Mouse (Mus musculus): ENCODE data around the gene Chst4. TPM values are rescaled to one million over a fixed set of nuclear protein-coding genes. Genes with fewer than 3 reads are reported as not detected.
A peak's percentile ranks its signal among the peaks of the same experiment; 100 is the strongest.

Gene Chst4
- not detected in 2 replicates for polyA plus RNA-seq (2011; ENCODE audit: insufficient read length, low read depth, missing spikeins)

- Histone ChIP-seq H3K4me1 (ENCODE audit: control insufficient read depth, insufficient read depth, low read length) (peaks cover 3% of the 10 kb centered on the region; the same call in 1 of the 2 replicates), H3K27ac (ENCODE audit: insufficient read depth, low read length) (no peak within 1 kb of the TSS), H3K4me3 (ENCODE audit: insufficient read depth, low read length) (no peak within 1 kb of the TSS)
- TF ChIP-seq POLR2A (IDR thresholded peaks at IDR 0.05; ENCODE audit: low read depth, low read length) = no peak
- no peak for TF ChIP-seq CTCF (IDR thresholded peaks at IDR 0.05; ENCODE audit: borderline replicate concordance, insufficient read depth, low read length)
These were observed at the start of gene Chst4 for GRCm38 (mm10) chr8:110039659-110040058. Gene Chst4 (minus strand): TSS chr8:110039740.

GRCm38 (mm10) chr8:110082416-110083105 is 43.0 kb upstream of the Chst4 start:
- H3K4me3 ChIP-seq (ENCODE audit: insufficient read depth, low read length) = no peak overlapping the region
- H3K27ac ChIP-seq (ENCODE audit: insufficient read depth, low read length) = no peak overlapping the region
- TF ChIP-seq POLR2A (IDR thresholded peaks at IDR 0.05; ENCODE audit: low read depth, low read length) = no peak
- no peak for TF ChIP-seq CTCF (IDR thresholded peaks at IDR 0.05; ENCODE audit: borderline replicate concordance, insufficient read depth, low read length)
- no peaks in the 10 kb centered on the region for H3K4me1 ChIP-seq (ENCODE audit: control insufficient read depth, insufficient read depth, low read length)

GRCm38 (mm10) chr8:110079282-110080221 is 40.0 kb upstream of the Chst4 start, which contains the start of gene Zfp612:
Gene Zfp612 (plus strand): TSS chr8:110079746.
- peak within 1 kb of the TSS; percentile 61 for H3K4me3 ChIP-seq (ENCODE audit: insufficient read depth, low read length)
- H3K27ac ChIP-seq (ENCODE audit: insufficient read depth, low read length) = no peak within 1 kb of the TSS

GRCm38 (mm10) chr8:110074496-110074895 is 35.0 kb upstream of the Chst4 start:
- Histone ChIP-seq H3K4me3 (ENCODE audit: insufficient read depth, low read length) (no peak overlapping the region), H3K27ac (ENCODE audit: insufficient read depth, low read length) (no peak overlapping the region), H3K4me1 (ENCODE audit: control insufficient read depth, insufficient read depth, low read length) (no peaks in the 10 kb centered on the region)
- TF ChIP-seq CTCF (IDR thresholded peaks at IDR 0.05; ENCODE audit: borderline replicate concordance, insufficient read depth, low read length) (no peak), POLR2A (IDR thresholded peaks at IDR 0.05; ENCODE audit: low read depth, low read length) (no peak)

More at GRCm38 (mm10) chr8:110079282-110080221, 40.0 kb upstream of the Chst4 start, which contains the start of gene Zfp612:
- no peaks in the 10 kb centered on the region for H3K4me1 ChIP-seq (ENCODE audit: control insufficient read depth, insufficient read depth, low read length)
- TF ChIP-seq POLR2A (IDR thresholded peaks at IDR 0.05; ENCODE audit: low read depth, low read length) (peak; percentile 46; the same call in 1 of the 2 replicates), CTCF (IDR thresholded peaks at IDR 0.05; ENCODE audit: borderline replicate concordance, insufficient read depth, low read length) (no peak)

GRCm38 (mm10) chr8:110071600-110071999 is 32.1 kb upstream of the Chst4 start:
- H3K27ac ChIP-seq (ENCODE audit: insufficient read depth, low read length) = no peak overlapping the region
- TF ChIP-seq POLR2A (IDR thresholded peaks at IDR 0.05; ENCODE audit: low read depth, low read length) (no peak), CTCF (IDR thresholded peaks at IDR 0.05; ENCODE audit: borderline replicate concordance, insufficient read depth, low read length) (peak; percentile 94)
- no peaks in the 10 kb centered on the region for H3K4me1 ChIP-seq (ENCODE audit: control insufficient read depth, insufficient read depth, low read length)
- no peak overlapping the region for H3K4me3 ChIP-seq (ENCODE audit: insufficient read depth, low read length)

- TF ChIP-seq POLR2A (IDR thresholded peaks at IDR 0.05; ENCODE audit: low read depth, low read length) = no peak
- H3K4me1 ChIP-seq (ENCODE audit: control insufficient read depth, insufficient read depth, low read length) = no peaks in the 10 kb centered on the region
- H3K27ac ChIP-seq (ENCODE audit: insufficient read depth, low read length) = no peak overlapping the region
- H3K4me3 ChIP-seq (ENCODE audit: insufficient read depth, low read length) = no peak overlapping the region
These were observed 30.2 kb upstream of the Chst4 start for GRCm38 (mm10) chr8:110069706-110070105.

GRCm38 (mm10) chr8:110065676-110066075 is 26.1 kb upstream of the Chst4 start:
- H3K27ac ChIP-seq (ENCODE audit: insufficient read depth, low read length) = no peak overlapping the region
- no peak overlapping the region for H3K4me3 ChIP-seq (ENCODE audit: insufficient read depth, low read length)
- H3K4me1 ChIP-seq (ENCODE audit: control insufficient read depth, insufficient read depth, low read length) = no peaks in the 10 kb centered on the region
- TF ChIP-seq POLR2A (IDR thresholded peaks at IDR 0.05; ENCODE audit: low read depth, low read length) (no peak), CTCF (IDR thresholded peaks at IDR 0.05; ENCODE audit: borderline replicate concordance, insufficient read depth, low read length) (no peak)

- Histone ChIP-seq H3K4me1 (ENCODE audit: control insufficient read depth, insufficient read depth, low read length) (no peaks in the 10 kb centered on the region), H3K4me3 (ENCODE audit: insufficient read depth, low read length) (no peak overlapping the region), H3K27ac (ENCODE audit: insufficient read depth, low read length) (no peak overlapping the region)
- TF ChIP-seq CTCF (IDR thresholded peaks at IDR 0.05; ENCODE audit: borderline replicate concordance, insufficient read depth, low read length) = no peak
- TF ChIP-seq POLR2A (IDR thresholded peaks at IDR 0.05; ENCODE audit: low read depth, low read length) = no peak
These were observed 25.2 kb upstream of the Chst4 start for GRCm38 (mm10) chr8:110064606-110065365.

GRCm38 (mm10) chr8:110064161-110064560 is 24.6 kb upstream of the Chst4 start:
- no peak for TF ChIP-seq POLR2A (IDR thresholded peaks at IDR 0.05; ENCODE audit: low read depth, low read length)
- no peak for TF ChIP-seq CTCF (IDR thresholded peaks at IDR 0.05; ENCODE audit: borderline replicate concordance, insufficient read depth, low read length)
- Histone ChIP-seq H3K27ac (ENCODE audit: insufficient read depth, low read length) (no peak overlapping the region), H3K4me1 (ENCODE audit: control insufficient read depth, insufficient read depth, low read length) (no peaks in the 10 kb centered on the region), H3K4me3 (ENCODE audit: insufficient read depth, low read length) (no peak overlapping the region)

Measured in embryonic fibroblast, embryonic 13.5 days (primary cell).